ENCODE assay signal across 9 mouse cellular contexts in the genomic region with DNA sequence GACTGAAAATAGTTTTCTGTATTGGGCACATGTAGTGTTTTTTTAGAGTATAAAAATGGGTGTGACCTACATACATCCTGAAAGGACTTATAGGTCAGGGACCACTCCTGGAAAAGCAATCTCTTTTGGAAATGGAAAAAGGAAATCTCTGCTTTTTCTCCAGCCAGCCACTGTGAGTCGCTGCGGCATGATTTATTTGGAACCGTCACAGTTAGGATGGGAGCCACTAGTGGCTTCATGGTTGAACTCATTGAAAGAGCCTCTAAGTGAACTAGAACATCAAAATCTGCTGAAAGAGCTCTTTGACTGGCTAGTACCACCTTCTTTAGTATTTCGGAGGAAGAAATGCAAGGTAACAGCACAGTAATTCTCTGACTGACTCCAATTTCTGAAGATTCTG.
DNase-seq lines count a peak whose midpoint lies in the region; ATAC-seq and TF ChIP-seq lines count a peak whose summit lies in the region.
"Had no signal": no experiment of that assay in that cellular context is flagged by ENCODE, and none has a peak within 500 bp of the region (broad histone marks: within the 10 kb centered on the region; RNA-seq: fewer than 3 reads in every experiment).

No protein-coding gene starts in this region.

- peak; percentile 63 for TF ChIP-seq CTCF in stomach, postnatal 0 days (IDR thresholded peaks at IDR 0.05; ENCODE audit: low read depth)

- H3K4me2 ChIP-seq in midbrain, embryonic 14.5 days (ENCODE audit: low read length): no peak overlapping the region
- H3K4me2 ChIP-seq in midbrain, embryonic 11.5 days: no peak overlapping the region
- H3K4me2 ChIP-seq in stomach, postnatal 0 days (replicated peaks; ENCODE audit: low read depth): no peak overlapping the region
- H3K4me2 ChIP-seq: hindbrain, embryonic 15.5 days; limb, embryonic 13.5 days had no signal

- no peaks in the 10 kb centered on the region for H3K27me3 ChIP-seq in midbrain, embryonic 14.5 days (ENCODE audit: control insufficient read depth, insufficient read depth, low read length)
- H3K27me3 ChIP-seq in midbrain, embryonic 11.5 days (ENCODE audit: control insufficient read depth, insufficient read depth, low read length): no peaks in the 10 kb centered on the region
- no peaks in the 10 kb centered on the region for H3K27me3 ChIP-seq in stomach, postnatal 0 days (ENCODE audit: control insufficient read depth, insufficient read depth, low read length)
- H3K27me3 ChIP-seq: hindbrain, embryonic 15.5 days; limb, embryonic 13.5 days had no signal

- H3K4me3 ChIP-seq in midbrain, embryonic 14.5 days (replicated peaks; ENCODE audit: low read depth, low read length): no peak overlapping the region
- no peak overlapping the region for H3K4me3 ChIP-seq in midbrain, embryonic 11.5 days (ENCODE audit: low read depth, low read length)
- no peak overlapping the region for H3K4me3 ChIP-seq in stomach, postnatal 0 days (ENCODE audit: low read depth, low read length)
- H3K4me3 ChIP-seq: hindbrain, embryonic 15.5 days; limb, embryonic 13.5 days had no signal

- H3K4me1 ChIP-seq in midbrain, embryonic 14.5 days (ENCODE audit: control insufficient read depth, insufficient read depth, low read length): no peaks in the 10 kb centered on the region
- no peaks in the 10 kb centered on the region for H3K4me1 ChIP-seq in midbrain, embryonic 11.5 days (ENCODE audit: control insufficient read depth, insufficient read depth, low read length)
- H3K4me1 ChIP-seq in stomach, postnatal 0 days (replicated peaks; ENCODE audit: control insufficient read depth, insufficient read depth): no peaks in the 10 kb centered on the region
- H3K4me1 ChIP-seq: hindbrain, embryonic 15.5 days; limb, embryonic 13.5 days had no signal

- H3K27ac ChIP-seq in midbrain, embryonic 14.5 days (replicated peaks; ENCODE audit: low read depth, low read length): no peak overlapping the region
- H3K27ac ChIP-seq in midbrain, embryonic 11.5 days (ENCODE audit: low read depth, low read length): no peak overlapping the region
- H3K27ac ChIP-seq in stomach, postnatal 0 days (replicated peaks): no peak overlapping the region
- H3K27ac ChIP-seq: hindbrain, embryonic 15.5 days; limb, embryonic 13.5 days had no signal

- no peak for TF ChIP-seq EP300 in stomach, postnatal 0 days (optimal IDR thresholded peaks at IDR 0.05)

- no peaks in the 10 kb centered on the region for H3K9me3 ChIP-seq in midbrain, embryonic 14.5 days (ENCODE audit: control insufficient read depth, low read length)
- H3K9me3 ChIP-seq in midbrain, embryonic 11.5 days (ENCODE audit: control insufficient read depth, low read length): no peaks in the 10 kb centered on the region
- H3K9me3 ChIP-seq in stomach, postnatal 0 days (ENCODE audit: control insufficient read depth, low read length): no peaks in the 10 kb centered on the region
- H3K9me3 ChIP-seq: hindbrain, embryonic 15.5 days; limb, embryonic 13.5 days had no signal

- peak; percentile 54 for DNase-seq in heart, postnatal 4 days
- no peak for DNase-seq in heart, adult 11 months
- DNase-seq in midbrain, embryonic 14.5 days: peak; percentile 50
- DNase-seq in midbrain, embryonic 11.5 days (ENCODE audit: low spot score, missing footprints): no peak
- peak; percentile 41 for DNase-seq in embryo, embryonic 10.5 days (ENCODE audit: low spot score)
- no peak for DNase-seq in stomach, postnatal 0 days (ENCODE audit: low spot score)
- DNase-seq in layer of hippocampus, adult 9-11 months: no peak

- WGBS in midbrain, embryonic 14.5 days: 42% methylated on average over 4 of the region's 4 CpGs
- WGBS in midbrain, embryonic 11.5 days: 54% methylated on average over 4 of the region's 4 CpGs
- WGBS in stomach, postnatal 0 days: 50% methylated on average over 4 of the region's 4 CpGs

- no peaks in the 10 kb centered on the region for H3K36me3 ChIP-seq in midbrain, embryonic 14.5 days (ENCODE audit: control insufficient read depth, insufficient read depth, low read length)
- H3K36me3 ChIP-seq in midbrain, embryonic 11.5 days (ENCODE audit: control insufficient read depth, insufficient read depth, low read length): no peaks in the 10 kb centered on the region
- no peaks in the 10 kb centered on the region for H3K36me3 ChIP-seq in stomach, postnatal 0 days (ENCODE audit: control insufficient read depth, insufficient read depth, low read length)
- H3K36me3 ChIP-seq: hindbrain, embryonic 15.5 days; limb, embryonic 13.5 days had no signal

- ATAC-seq in midbrain, embryonic 14.5 days (ENCODE audit: low FRiP score, low TSS enrichment): no peak
- no peak for ATAC-seq in midbrain, embryonic 11.5 days (ENCODE audit: low FRiP score)
- no peak for ATAC-seq in stomach, postnatal 0 days (ENCODE audit: low FRiP score, low TSS enrichment)

- H3K9ac ChIP-seq in midbrain, embryonic 14.5 days (replicated peaks; ENCODE audit: low read length): no peak overlapping the region
- H3K9ac ChIP-seq in midbrain, embryonic 11.5 days (ENCODE audit: low read length): no peak overlapping the region
- H3K9ac ChIP-seq in stomach, postnatal 0 days (ENCODE audit: low read length): no peak overlapping the region
- H3K9ac ChIP-seq: hindbrain, embryonic 15.5 days; limb, embryonic 13.5 days had no signal

Comparison
In these comparisons a context has a peak if more than half of its experiments do, and no peak if none do; other contexts are left out.
1. DNase-seq: peak in heart, postnatal 4 days (single experiment), midbrain, embryonic 14.5 days (single experiment) and embryo, embryonic 10.5 days (single experiment); none in heart, adult 11 months (single experiment), midbrain, embryonic 11.5 days (single experiment), stomach, postnatal 0 days (single experiment) and layer of hippocampus, adult 9-11 months (single experiment).